Mouse (Mus musculus) kidney, postnatal 36 days (tissue): ENCODE measurements around the gene Olfr878.

ENCODE experiments used
- DNase-seq, 2 experiments: peaks; one replicate each; pipeline ENCODE4 v3.0.0; 2021 to 2022; ENCODE audit warnings: mixed read lengths in 2 of 2

Olfr878 gene

GRCm38 (mm10) chr9:37917540-37917939 lies at the start of gene Olfr878:
Gene Olfr878 (plus strand): TSS chr9:37917840.
- no peak for DNase-seq

GRCm38 (mm10) chr9:37870246-37870645 lies 47.4 kb upstream of the Olfr878 start:
- DNase-seq, result no peak

GRCm38 (mm10) chr9:37871097-37871496 lies 46.5 kb upstream of the Olfr878 start:
- no peak for DNase-seq

DNA sequence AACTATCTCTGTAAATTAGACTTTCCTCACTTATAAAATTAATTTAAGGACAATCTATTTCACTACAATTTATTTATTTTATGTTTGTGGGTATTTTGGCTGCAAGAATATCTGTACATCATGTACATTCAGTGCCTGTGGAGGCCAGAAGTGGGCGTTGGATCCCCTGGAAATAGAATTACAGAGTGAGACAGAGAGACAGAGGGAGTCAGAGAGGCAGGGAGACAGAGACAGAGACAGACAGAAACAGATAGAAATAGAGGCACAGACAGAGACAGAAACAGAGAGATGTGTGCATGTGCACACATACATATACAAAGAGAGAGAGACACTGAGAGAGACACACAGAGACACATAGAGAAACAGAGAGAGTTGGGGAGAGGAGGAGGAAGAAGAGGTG lies 46.1 kb upstream of the Olfr878 start:
- no peak for DNase-seq

- DNase-seq, result no peak
Observed at GRCm38 (mm10) chr9:37890960-37891359, 26.7 kb upstream of the Olfr878 start.

DNA sequence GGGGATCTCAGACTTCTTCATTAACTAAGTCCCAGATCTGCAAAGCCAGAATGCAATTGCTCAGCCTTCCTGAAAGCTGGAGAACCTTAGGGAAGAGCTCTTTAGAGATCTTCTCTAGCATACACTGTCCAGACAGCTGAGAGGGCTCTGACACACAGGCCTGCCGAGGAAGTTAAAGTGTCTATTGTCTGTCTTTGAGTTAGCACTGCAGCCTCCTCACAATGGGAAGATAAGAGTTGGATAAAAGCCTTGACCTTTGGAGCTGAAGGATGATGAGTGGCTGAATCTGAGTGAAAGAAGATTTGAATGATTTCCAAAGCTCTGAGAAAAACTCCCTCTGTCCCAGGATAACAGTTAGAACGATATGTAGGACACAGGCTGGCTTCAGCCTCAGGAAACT lies 21.0 kb upstream of the Olfr878 start, which contains the start of gene Olfr145:
Olfr145 (plus strand) TSS at position 64 of the 400 bp plus-strand sequence.
- DNase-seq, result no peak

DNA sequence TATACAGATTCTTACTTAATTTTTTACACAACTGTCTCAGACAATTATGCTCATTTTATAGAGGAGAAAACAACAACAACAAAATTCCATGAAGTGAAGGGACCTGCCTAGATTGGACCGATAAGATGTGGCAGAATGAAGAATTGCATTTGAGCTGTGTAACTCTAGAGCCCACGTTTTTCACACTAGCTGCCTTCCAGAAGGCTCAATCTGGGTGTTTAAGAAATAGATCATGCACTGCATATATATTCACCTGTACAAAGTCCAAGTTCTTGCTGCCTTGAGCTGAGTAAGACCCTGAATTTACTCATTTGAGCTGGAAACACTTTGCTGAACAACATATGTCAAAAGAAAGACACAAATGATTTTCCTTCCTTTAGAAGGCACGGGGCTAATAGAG lies 12.1 kb upstream of the Olfr878 start:
- no peak for DNase-seq

GRCm38 (mm10) chr9:37918018-37918417 lies 378 bp downstream of the Olfr878 start:
- no peak for DNase-seq

DNA sequence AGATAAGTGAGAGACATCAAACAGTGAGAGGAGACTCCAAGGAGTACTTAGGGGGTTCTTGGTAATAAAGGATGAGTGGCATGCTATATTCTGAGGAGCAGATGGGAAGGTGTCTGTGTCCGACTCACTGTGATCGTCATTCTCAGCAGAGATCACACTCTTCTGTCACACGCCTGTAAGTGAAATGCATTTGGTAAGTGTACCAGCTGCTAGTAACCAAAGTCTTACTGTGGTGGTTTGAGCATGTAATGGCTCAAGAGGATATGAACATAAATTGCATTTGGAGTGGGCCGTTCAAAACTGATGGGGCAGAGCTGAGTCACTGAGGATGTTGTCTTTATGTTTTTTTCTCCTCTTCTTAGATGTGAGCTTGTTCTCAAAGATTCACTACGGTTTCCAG lies 6.6 kb downstream of the Olfr878 start:
- DNase-seq, result no peak

DNA sequence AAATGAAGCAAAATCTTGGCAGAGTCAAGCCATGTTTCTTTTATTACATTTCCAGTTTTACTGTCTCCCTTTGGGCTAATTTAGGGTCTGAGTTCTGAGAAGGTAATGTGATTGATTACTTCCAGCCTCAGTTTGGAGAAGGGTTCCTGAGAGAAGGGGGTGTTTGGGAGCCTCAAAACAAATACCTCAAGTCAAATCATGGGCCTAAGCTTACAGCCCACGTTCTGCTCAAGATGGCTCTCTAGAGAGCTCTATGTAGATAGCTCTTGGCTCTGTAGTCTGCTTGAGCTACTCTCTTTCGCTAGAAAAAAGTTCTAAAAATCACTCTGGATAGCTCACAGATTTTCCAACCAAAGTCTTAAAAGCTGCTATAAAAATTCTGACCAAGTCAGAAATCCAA lies 7.8 kb downstream of the Olfr878 start:
- no peak for DNase-seq

GRCm38 (mm10) chr9:37926019-37927013 lies 8.7 kb downstream of the Olfr878 start:
- DNase-seq, result no peak

GRCm38 (mm10) chr9:37932519-37932918 lies 14.9 kb downstream of the Olfr878 start:
- DNase-seq, result peak; percentile 27 to 64

DNA sequence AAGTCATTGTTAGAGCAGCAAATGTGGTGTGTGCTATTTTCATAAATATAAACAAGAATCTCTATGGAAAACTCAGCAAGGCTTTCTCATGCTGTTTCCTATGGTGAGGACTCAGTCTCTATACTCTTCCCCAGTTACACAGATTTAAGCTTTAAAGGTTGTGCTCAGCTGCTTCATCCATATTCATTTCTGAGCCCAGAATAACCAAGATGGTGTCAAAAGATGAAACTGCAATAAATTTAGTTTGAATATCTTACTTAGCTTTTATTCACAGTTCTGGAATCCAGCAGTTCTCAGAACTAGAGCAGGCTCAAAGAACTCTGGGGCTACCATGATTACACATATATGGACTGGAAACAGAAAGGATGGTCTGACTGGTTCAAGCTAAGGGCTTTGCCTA lies 16.5 kb downstream of the Olfr878 start:
- DNase-seq, result no peak

GRCm38 (mm10) chr9:37941167-37941566 lies 23.5 kb downstream of the Olfr878 start:
- no peak for DNase-seq
